Mouse (Mus musculus): Measurements from ENCODE around the gene Clstn3.
"Not testable (repeated sequence)": the region's sequence is repeated elsewhere in the genome, so short reads cannot be mapped to it uniquely, and the experiment has no call there.

Gene Clstn3

DNA sequence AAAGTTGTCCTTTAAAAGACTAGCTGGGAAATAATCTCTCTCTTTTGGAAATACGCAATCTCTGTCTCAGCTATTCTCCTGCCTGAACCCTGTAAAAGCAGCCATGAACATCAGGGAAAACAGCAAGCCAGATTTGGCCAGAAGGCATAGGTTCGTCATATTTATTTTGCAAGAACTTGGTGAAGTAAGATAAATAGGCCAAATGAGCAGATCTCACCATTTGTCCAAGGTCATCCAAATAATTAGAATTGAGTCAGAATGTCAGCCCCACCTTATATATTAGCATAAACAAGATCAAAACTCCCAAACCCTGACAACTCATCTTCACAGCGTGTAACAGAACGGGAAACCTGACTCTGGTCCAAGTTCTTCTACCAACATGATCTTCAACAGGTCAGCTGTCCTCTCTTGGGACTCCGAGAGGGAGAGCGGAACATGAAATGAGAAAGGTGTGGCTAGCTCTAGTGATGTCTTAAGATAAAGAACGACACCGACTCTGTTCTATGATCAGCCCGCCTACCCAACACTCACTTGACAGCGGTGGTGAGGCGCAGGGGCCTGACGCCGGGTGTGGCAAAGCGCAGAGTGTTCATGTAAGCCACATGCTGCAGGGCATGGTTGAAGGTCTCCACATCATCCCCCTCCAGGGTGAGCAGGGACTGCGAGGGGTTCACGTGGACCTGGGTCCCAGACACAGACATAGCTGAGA is 15.5 kb downstream of the Clstn3 start:
- in situ Hi-C loops (cut with MboI, MseI), result no loop called here

DNA sequence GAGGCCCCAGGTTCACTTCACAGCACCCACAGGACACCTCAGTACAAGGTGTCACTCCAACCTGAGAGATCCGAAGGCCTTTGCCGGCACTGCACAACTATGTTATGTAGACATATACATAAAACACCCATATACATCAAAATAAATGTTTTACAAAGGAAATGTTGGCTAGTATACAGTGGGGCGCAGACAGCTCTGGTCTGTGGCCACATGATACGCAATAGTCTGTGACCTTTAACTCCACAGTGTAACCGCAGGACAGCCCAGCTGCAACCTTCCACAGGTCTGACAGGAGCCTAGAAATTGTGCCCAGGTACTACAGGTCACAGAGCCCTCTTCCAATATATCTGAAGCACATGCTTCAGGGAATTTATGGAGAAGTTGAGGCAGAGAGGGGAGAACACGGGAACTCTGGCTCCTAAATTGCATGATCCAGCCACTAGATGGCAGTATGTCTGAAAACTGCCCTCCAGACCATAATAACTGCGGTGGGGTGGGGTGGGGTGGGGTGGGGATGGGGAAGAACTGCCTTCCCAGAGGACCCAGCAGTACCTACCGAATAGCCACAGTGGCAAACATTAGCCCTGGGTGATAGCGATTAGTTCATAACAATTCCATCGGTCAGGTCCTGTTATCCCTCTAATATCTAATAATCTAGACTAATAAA is 16.3 kb downstream of the Clstn3 start:
- in situ Hi-C loops (cut with MboI, MseI), result no loop called here

DNA sequence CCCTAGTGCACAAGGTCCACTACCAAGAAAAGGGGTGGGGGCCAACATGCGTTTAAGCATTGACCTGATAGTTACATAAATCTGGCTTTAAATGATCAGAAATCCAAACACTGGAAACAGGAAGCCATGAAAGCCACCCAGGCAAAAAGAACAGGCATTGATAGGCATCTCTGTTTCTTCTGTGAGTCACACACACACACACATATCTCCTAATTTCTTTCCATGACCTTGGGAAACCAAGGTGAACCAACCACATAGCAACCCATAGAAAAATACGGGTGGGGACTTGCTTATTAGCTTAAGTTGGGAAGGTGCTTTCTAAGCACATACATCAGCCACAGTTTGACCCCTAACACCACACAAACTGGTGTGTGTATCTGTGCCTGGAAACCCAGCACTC is 17.2 kb downstream of the Clstn3 start:
- in situ Hi-C loops (cut with MboI, MseI), result no loop called here

DNA sequence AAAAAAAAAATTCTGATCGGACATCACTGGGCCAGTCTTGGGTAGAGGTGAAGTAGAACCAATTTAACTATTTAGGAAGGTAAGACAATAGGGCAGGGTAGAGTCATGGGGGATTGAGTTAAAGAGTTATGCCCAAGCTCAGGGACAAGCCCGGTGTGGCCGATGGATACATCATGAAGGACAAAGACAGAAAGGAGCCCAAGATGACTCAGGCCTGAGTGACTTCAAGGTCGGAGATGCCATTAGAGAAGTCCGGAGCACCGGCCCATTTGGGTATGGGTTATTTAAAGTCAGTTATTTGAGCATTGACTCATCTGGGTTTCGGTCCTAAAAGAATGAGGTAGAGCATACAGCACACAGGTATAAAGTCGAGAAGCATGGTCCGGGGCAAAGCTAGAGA is 18.1 kb downstream of the Clstn3 start:
- in situ Hi-C loops (cut with MboI, MseI), result no loop called here

DNA sequence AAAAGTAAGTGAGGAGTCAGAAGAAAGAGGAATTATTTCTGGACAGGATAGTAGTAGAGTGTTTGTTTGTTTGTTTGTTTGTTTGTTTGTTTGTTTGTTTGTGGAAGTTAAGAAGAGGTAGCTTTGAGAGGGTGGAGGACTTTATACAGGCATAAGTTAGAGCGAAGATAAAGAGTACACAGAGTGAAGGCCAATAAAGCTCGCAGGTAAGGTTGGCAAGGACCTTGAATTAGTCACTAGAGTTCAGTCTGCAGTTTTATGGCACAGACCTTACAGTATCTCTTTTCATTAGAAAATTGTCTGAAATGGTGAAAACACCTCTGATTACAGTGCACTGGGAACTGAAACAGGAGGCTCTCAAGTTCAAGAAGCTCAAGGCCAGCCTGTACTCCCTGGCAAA is 18.6 kb downstream of the Clstn3 start:
- in situ Hi-C loops (cut with MboI, MseI), result no loop called here

DNA sequence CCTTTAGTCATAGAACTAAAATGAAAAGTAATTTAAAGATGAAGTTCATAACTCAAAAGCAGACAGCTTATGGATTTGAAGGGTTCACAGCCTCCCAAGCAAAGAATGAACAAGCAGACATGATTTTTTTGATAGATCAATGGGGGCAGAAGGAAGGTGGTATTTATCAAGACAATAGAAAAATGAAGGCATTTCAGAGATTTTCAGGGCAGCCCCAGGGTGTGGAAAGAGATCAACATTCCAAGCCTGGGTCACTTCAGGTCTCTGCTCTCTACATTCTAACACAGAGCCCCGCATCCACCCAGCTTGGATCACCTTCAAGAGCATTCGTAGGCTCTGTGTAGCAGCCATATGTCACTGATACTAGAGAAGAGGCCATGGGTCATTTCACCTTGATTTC is 21.3 kb downstream of the Clstn3 start:
- in situ Hi-C loops (cut with MboI, MseI), result no loop called here

DNA sequence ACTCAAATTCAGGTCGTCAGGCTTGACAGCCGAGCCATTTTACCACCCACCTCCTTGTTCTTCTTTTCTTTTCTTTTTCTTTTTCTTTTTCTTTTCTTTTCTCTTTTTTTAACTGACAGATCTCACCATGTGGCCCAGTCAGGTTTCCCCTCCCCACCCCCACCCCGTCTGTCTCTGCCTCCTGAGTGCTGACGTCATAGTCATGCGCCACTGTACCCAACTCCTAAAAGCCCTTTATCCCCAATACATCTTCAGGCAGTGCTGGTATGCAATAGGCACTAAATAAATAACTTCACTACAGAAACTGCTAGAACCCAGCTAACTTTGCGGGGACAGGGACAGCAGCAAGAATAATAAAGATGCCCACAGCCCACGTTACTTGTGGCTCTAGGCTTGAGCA is 28.3 kb downstream of the Clstn3 start:
- in situ Hi-C loops (cut with MboI, MseI), result no loop called here

DNA sequence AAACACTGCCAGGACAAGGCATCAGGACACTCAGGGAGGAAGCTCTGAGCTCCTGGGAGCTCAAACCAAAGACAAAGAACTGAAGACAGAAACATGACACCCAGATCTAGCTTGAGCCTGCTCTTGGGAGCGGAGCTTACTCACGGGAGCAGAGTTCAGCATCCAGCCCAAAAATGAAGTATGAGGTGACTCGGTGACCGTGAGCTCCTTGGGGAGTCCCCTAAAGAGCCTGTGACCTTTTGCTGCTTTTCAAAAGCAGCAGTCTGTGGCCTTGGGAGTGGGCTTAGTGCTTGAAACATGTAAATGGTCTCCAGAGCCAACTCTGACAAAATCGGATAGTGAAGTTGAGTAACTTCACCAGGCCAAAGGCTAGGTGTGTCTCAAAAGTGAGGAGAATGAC is 29.4 kb downstream of the Clstn3 start:
- in situ Hi-C loops (cut with MboI, MseI), result no loop called here

DNA sequence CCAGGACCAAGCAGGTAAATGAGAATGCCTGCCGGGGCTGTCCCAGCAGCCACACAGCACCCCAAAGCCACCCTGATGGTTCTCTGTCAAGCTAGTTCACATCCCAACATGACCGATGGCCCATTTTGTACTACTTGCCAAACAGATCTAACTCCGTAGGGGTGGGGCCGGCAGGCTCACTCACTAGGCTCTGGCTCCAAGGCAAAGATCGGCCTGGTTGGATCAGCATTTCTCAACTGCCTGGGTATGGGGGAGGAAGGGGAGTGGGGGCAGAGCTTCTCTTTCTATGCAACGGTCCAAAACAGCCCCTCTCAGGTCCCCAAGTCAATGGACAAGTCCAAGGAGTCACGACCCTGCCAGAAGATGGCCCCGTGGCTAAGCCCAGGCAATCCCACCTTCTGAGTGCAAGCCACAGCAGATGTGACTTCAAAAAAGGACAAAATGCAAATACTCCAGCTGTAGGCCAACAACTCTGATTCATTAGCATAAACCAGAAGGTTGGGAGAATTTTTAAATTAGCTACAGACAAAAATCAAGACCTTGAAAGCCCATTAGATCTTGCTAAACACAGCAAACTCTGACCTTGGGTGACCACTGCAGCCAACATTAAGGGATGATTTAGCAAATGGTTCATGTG is 30.8 kb downstream of the Clstn3 start:
- in situ Hi-C loops (cut with MboI, MseI), result no loop called here

DNA sequence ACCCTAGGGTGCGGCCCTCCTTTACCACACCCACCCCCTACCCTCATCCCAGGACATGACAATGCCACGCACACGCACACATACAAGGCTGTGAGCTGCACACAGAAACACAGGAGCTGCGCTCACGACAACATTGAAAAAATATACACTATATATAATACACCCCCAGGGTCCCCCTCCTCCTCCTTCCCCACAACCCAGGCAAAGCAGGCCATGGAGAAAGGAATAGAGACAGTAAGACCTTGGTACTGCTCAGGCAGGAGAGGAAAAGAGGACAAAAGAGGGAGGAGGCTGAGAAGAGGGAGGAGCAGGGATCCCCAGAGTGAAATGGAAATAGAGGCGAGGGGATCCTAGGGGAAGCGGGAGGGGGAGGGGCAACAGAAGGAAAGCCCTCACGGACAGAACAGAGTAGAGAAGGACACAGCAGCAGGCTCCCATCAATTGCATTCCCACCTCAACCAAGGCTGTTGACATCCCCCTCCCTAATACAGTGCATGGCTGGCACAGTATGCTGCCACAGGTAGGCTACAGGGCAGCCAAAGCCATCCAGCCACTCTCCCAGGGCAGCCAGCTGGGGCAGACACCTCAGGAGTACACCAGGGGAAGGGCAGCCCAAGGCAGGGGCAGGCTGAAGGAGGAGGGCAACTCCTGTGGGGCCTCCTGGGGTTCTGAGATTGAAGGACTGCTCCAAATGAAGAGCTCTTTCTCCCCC is 33.7 kb downstream of the Clstn3 start:
- in situ Hi-C loops (cut with MboI, MseI), result no loop called here

DNA sequence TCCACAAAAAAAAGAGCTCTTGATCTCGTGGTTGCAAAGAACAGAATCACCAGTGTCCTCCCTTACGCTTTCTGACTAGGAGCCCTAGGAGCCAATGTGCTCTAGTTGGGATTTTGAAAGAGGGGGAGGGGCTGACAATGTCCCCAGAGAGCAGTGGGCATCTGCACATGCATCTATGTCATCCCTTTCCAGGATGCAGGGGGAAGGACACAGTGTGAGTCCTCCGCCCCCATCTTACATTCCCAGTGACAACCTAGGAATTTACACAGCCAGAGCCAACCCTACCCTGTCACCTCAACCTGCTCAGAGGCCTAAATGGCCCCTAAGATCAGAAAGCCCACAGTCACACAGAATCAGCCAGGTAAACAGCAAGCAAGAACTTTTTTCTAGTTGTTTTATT is 34.2 kb downstream of the Clstn3 start:
- in situ Hi-C loops (cut with MboI, MseI), result no loop called here

DNA sequence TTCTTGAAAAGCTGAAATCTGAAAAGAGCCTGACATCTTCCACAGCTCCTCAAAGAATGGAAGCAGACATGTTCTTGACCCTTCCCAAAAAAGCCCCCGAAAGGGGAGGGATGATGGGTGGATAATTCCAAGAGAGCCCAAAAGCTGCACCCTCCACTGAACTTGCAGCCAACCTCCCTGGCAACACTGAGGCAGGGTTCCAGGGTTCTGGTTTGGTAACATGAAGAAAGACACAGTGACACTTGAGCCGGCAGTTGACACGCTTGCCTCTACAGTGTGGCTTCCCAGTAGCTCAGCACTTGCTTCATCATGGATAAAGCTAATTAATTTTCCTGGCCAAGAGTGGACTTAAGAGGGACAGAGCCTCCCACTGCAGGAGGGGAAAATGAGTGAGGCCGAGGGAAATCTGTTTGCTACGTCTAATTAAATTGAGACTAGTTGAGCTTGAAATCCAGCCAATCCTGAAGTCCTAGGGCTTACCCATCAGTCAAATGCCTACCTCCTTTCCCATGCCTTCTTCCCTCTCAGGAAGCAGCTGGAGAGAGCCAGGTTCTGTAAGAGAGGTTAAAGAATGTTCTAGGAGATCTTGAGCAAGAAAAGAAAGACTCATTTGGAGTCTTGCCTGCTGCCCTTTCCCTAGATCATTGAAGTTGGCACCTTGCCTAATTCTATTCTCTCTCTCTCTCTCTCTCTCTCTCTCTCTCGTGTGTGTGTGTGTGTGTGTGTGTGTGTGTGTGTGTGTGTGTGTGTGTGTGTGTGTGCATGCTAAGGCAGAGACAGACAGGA is 36.6 kb downstream of the Clstn3 start:
- in situ Hi-C loops (cut with MboI, MseI), result no loop called here

DNA sequence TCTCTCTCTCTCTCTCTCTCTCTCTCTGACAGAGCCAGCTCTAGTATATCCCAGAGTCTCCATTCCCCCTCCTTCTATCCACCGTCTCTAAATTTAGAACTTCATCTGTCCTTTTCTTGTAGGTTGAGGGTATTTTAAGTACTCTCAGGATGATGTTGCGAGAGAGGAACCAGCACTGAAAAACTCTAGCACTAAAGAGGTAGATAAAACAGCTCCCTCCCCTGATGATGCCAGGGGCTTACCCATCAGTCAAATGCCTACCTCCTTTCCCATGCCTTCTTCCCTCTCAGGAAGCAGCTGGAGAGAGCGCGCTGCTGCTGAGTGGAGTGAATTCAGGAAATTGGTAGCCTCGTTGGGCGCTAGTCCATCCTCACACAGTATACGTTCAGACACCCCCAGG is 37.3 kb downstream of the Clstn3 start:
- in situ Hi-C loops (cut with MboI, MseI), result no loop called here

DNA sequence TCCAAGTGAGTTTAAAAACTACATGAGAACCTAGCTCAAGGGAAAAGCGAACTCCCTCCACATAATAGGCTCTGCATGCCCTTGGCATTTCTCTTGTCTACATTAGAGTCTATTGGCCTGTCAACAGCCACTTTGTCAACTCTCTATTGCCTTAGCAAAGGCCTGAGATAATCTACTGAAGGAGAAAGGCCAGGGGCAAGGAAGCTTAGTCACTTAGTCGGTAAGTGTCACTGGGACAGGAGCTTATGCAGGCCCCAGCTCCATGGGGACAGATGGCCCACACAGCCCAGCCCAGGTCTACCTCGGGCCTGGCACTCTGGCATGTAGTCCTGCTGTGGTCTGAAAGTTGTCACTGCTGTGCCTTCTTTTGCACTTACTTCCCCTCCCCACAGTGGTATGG is 38.0 kb downstream of the Clstn3 start:
- in situ Hi-C loops (cut with MboI, MseI), result no loop called here

DNA sequence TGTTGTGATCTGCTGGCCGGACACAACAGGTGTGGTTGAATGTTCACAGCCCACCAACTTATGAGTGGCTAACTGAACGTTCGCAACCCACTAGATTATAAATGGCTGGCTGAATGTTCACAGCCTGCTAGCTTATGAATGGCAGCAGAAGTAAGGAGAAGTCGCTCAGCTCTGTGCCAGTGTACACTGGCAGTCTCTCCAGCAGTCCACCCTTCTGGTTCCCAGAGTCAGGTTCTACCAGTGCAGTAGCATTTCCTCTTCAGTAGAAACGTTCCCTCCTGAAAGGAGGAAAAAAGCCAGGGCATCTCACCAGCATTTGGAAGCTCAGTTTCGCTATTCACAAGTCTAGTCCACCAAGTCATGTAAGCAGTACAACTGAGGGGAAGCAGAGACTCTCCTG is 39.1 kb downstream of the Clstn3 start:
- in situ Hi-C loops (cut with MboI, MseI), result no loop called here

DNA sequence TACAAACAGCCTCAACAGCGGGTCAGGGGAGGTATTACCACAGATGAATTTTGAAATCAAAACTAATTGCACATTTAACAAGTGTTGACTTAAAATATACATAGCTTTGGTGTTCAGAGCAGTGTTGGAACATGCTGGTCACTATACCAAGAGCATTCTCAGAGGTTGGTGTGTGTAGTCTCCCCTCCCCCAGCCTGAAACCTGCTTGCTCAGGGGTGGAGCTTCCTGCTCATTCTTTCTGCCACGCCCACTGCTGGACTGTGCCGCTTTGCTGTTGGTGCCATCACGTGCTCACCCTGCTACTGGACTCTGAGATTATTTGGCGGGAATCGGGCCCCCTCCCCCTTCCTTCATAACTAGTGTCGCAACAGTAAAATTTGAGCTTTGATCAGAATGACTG is 39.6 kb downstream of the Clstn3 start:
- in situ Hi-C loops (cut with MboI, MseI), result not testable (repeated sequence)

DNA sequence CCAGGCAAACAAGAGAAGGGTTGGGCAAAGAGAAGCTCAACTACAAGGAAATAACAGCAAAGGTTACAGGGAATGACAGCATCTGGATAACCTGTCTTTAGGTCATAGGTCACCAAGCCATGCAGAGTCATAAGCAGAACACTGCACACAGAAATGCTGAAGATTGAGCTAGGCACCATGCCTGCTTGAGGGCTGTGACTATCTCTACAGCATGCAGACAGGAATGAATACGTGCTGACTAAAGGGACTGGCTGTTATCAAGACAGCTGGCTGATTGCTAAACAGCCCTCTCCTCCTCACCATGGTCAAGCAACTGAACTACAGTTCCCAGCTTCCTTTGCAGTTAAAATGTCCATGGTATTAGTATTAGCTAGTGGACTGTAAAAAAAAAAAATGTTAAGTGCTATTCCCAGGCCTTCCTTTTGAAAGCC is 40.5 kb downstream of the Clstn3 start:
- in situ Hi-C loops (cut with MboI, MseI), result no loop called here

DNA sequence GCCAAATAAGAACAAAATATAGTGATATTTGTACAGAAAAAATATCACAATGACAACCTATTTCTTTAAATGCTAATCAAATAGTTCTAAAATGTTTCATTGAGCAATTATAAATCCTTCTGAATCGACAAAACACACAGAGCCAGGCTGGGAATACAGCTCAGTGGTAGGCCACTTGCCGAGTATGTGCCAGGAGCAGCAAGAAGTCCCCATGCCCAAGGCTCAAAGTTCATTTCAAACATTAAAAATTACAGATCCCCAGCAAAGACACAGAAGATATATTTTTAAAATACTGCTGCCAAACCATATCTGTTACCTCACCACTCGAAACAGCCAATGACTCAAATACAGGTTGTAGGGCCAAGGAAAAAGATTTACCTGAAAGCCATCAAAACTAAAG is 45.9 kb downstream of the Clstn3 start:
- in situ Hi-C loops (cut with MboI, MseI), result no loop called here

DNA sequence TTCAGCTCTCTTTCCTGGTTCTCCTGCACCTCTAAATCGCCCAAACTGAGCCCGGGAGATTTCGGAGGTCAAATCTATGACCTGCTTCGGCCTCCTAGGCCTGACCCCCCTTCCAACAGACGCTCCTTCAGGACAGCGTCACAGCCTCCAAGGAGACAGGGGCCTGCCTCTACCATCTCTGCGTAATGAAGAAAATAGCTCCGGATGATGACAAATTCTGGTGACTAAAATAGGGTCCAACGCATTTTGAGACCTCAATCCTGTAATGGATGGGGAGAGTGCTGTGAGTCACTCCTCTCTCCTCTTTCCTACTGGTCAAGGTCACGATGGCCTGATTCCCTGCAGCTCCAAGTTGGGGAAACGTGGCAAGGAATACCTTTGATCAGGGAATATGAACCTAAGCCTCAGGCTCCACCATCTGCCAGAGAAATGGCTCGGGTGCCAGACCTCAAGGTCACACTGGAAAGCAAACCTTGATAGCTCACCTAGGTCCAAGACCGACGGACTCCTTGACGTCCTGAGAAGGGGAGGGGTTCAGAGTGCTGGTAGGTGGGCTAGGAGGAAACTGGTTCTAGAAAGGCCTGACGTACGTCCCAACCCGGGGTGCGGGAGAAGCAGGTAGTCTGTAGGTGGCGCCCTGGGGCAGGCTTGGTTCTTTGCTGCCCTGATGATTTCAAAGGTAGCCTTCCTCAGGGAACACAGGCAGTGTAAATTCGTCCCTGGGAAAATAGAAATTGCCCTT is 49.1 kb downstream of the Clstn3 start:
- in situ Hi-C loops (cut with MboI, MseI), result no loop called here

DNA sequence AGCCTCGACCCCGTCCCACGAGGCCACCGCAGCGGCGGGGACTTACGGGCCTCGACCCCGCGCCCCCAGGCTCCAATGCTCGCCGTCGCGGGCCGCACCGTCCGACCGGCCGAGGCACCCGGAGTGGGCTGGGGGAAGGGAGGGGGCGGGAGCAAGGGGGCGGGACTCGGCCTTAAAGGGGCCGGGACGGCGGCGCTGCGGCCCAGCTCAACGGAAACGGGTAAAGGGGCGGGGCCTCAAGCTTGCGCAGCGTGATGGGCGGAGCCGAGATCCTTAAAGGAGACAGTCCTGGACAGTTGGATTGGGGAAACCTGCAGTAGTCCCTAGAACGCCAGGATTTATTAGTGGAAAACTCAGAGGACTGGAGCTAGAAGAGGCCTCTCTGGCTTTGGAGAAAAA is 49.7 kb downstream of the Clstn3 start, which contains the start of gene Pex5:
TSS of gene Pex5 (minus strand) at position 141 of the 399 bp plus-strand sequence.
- in situ Hi-C loops (cut with MboI, MseI), result no loop called here
